Mouse (Mus musculus) 416B (cell line): ENCODE data around the gene Arfip1.
A peak's percentile ranks its signal among the peaks of the same experiment; 100 is the strongest.

Experiments
- DNase-seq: peaks from one replicate; pipeline ENCODE4 v3.0.0; 2011; ENCODE audit warnings: low read depth

Gene Arfip1

DNA sequence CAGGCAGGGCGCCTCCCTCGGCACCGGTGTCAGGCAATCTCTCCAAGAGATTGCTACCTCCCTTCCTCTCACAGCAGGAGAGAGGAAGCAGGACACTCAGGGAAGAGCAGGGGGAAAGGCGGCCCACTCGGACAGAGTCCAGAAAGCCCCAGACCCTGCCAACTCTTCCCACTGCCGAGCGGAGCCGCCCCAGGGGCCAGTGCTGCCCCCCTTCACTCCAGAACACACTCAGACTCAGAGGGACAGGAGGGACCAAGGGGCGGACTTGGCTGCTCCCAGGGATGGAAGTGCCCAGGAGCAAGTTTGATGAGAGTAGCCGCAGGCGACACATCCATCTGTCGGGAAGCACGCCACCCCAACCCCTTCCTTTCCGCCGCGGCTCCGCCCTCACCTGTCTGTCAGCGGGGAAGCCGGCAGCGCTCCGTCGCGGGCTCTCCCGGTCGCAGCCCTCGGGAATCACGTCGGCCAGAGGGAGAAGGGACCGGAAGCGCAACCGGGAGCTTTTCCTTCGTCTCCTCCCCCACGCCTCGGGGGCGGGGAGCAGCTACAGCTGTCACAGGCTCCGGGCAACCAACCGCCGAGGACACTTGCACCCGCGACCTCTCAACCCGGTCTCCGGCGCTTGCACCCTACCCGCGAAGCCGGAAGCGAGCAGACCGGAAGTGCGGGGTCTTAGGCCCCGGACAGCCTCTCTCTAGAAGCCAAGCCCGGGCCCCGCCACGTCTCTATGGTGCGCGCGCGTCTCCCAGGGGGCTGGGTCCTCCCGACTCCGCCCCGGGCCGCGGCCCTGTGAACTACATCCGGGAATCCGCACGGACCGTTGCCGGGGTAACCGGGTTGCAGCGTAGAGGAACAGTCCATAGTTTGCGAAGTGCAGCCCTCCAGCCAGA is at the start of gene Arfip1:
Gene Arfip1, minus strand, starts transcription at position 603 of the 890 bp plus-strand sequence.
- DNase-seq, result peak; percentile 92

DNA sequence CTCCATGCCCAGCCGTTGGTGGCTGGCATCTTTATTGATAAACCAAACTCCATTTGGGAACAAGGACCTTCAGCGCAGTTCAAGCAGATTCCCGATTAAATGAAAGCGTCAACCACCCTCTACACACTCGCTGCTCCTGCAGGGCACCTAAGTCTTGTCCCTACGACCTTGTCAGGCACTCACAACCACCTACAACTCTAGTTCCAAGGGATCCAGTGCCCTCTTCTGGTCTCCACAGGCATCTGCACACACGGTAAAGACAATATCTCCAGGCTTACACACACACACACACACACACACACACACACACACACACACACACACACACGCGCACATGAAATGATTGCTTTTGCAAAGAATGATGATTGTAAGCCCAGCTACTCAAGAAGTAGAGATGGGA is 49.2 kb upstream of the Arfip1 start:
- DNase-seq, result no peak

DNA sequence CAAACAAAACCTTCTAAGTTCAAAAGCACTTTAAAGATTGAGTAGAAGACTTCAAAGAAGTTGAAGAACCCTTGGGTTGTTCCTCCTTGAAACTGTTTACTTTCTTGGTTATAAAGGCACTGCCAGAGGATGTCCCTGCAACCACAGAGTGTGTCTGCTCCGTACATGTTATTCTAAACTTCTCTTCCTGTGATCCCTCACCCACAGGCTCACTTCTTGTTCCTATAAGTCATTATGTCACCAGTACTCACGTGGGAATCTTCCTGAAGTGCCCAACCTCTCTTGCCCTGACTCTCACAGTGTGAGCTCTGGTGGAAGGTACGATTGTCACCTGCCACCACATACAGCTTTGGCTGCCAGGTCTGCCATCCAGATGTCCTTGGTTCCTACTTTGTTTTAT is 39.6 kb upstream of the Arfip1 start:
- DNase-seq, result peak; percentile 68

DNA sequence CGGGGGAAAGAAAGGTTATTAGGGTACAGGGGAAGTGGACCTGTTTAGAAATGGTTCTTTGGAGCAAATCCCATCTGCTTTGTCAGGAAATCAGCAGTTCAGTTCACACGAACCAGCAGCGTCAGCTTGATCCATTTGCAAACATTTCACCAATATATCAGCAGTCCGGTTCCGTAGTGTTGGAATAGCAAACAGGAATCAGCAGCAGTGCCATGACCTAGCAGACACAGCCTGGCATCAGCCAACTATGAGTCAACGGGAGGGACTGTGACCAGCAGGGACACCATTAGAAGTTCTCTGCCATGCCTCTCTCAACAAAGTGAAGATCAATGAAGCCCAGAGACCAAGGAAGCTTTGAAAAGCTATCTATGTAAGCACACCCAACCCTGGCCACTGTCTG is 37.3 kb upstream of the Arfip1 start:
- DNase-seq, result no peak

DNA sequence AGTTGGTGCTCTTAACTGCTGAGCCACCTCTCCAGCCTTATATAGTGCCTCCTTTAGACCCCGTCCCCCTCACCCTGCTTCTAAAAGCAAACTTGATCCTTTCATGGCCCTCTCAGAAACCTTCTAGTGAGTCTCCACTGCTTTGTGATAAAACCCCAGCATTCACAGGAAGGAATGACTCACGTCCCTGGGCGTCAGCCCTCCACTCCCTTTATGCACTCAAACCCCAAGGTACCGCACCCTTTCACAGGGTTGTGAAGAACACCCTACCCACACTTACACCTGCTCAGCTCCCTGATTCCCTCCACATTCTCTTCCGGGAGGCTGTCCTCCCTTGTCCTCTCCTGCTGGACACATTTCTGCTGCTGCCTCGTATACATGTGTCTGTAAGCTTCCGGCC is 36.6 kb upstream of the Arfip1 start:
- peak; percentile 67 for DNase-seq

DNA sequence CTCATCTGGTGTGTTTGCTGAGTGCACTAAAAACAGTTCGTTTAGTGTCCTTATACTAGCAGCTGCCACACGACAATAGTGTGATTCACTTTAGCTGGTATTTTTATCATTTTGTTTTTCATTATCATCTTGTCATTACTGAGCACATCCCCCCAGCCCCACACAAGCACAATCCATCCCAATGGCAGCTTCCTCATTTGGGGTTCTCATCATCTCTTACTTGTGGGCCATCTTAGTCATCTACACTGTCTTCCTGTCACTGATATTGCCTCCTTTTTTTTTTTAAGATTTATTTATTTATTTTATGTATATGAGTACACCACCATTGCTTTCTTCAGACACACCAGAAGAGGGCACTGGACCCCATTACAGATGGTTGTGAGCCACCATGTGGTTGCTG is 36.2 kb upstream of the Arfip1 start:
- DNase-seq, result peak; percentile 51

GRCm38 (mm10) chr3:84615856-84616225 is 33.4 kb upstream of the Arfip1 start:
- no peak for DNase-seq

- peak; percentile 66 for DNase-seq
Measured at GRCm38 (mm10) chr3:84615050-84615855, 32.8 kb upstream of the Arfip1 start.

GRCm38 (mm10) chr3:84610183-84610710 is 27.8 kb upstream of the Arfip1 start:
- peak; percentile 34 for DNase-seq

GRCm38 (mm10) chr3:84603212-84603611 is 20.8 kb upstream of the Arfip1 start:
- DNase-seq, result no peak

DNA sequence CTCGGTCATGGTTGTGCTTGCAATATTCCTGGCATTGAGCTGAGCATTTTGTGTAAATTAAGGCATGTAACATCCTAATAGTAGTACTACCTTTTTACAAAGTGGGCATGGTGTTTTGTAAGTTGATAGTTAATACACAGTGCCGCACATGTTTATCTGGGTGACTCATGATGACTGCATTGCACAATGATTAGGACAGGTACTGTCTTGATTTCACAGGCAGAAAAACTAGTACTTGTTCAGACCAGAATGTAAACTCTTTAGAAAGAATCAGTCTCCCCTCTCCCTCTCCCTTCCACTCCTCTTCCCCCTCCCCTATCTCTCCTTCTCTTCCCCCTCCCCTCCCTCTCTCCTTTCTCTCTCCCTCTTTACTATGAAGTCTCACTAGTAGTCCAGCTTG is 20.3 kb upstream of the Arfip1 start:
- peak; percentile 62 for DNase-seq

GRCm38 (mm10) chr3:84601870-84602495 is 19.6 kb upstream of the Arfip1 start:
- peak; percentile 64 for DNase-seq

DNA sequence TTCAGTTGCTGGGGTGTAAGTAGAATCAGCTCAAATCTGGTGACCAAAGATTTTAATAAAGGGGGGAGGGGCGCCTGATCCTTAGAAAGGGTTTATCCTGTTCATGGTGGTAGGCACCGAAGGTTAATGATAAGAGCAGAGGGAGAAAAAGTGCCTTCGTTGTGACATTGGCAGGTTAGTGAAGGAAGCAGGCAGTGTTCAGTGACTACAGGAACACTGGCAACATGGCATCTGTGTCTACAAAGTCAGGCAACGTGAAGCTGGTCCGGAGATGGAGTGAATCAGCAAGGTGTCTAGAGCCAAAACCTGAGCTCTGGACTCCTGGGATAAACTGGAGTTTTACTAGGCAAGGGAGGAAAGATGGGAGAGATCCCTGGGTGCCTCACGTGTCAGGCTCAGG is 16.3 kb upstream of the Arfip1 start:
- no peak for DNase-seq

- peak; percentile 74 for DNase-seq
Measured at GRCm38 (mm10) chr3:84597996-84598734, 15.7 kb upstream of the Arfip1 start.

- DNase-seq, result no peak
Measured at GRCm38 (mm10) chr3:84595677-84596234, 13.3 kb upstream of the Arfip1 start.

DNA sequence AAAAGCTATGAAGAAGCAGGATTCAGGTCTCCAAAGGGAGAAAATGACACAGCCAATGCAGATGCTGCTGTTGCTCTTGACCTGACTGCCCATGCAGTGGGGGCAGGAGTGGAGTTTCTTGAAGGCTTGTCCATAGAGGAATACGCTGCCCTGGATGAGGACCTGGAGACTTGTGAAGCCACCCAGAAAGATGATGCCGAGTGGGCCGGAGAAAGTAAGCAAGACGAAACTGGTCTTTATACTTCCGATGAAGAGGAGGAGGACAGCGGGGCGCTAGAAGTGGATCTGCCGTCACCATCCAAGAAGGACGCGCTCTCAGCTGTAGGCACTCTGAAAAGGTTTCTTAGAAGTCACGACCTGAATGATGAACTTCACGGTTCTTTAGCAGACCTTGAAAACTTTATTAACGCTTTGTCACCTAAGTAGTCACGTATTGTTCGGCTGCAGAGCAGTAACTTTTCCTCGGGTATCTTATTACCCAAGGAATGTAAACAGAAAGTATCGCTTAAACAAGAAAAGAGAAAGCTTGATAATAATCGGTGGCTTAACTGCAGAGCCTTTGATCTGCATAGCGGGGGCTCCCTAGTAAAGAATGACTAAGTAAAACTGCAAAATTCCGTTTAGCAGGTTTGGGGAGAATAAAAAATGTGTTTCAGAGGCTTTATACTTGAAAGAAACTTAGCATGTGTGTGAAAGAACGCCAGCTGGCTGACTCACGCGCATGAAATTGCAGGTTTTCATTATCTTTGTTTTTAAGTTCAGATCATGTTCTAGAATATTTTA is 12.7 kb upstream of the Arfip1 start:
- no peak for DNase-seq

DNA sequence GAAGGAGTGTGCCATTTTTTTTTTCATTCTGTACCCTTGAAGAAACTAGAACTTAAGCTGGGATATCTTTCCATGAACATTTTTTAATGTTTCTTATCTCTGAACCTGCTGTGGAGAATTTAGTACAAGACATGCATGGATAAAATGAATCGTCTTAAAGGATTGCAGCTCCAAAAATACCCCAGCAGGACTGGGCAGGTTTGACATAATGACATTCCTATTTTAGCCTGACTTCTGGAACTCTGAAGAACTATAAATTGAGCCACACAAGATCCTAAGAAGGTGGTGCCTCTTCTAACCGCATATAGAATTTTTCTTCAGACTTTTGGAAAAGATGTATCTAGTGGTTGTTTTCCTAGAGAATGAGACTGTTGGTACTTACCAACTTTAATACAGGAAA is 10.8 kb upstream of the Arfip1 start, which contains the start of gene Tigd4:
Gene Tigd4, plus strand, starts transcription at position 301 of the 400 bp plus-strand sequence.
- no peak for DNase-seq

DNA sequence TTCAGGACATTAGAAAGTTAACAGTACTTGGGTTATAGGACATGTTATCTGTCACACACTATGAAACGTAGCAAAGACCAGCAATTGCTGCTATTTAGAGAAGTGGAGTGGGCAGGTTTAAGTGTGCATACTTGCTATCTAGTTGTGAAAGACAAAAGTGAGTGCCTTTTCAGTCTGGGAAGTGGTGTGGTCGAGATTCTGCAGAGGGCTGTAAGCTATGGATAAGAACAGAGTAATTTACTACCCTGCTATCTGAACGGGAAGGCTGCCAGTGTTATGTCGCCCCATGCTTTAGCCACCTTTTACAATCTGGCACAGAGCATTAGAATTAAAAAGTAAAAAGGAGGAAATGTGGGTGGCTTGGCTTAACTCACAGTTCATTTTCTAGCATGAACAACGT is 4.3 kb upstream of the Arfip1 start:
- no peak for DNase-seq

GRCm38 (mm10) chr3:84582913-84583276 is 470 bp upstream of the Arfip1 start:
- DNase-seq, result no peak

DNA sequence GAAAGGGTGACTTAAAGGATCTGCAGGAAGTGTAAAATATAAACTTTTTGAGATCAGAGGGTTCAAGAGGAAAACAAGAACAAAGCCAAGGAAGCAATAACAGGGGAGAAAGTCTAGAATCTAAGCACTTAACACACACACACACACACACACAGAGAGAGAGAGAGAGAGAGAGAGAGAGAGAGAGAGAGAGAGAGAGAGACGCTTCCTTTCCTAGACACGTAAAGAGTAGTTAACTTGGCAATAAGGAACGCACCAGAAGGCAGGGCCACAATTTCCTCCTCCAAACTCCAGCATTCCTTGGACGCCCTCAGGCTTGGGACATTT is 766 bp downstream of the Arfip1 start:
- peak; percentile 37 for DNase-seq

DNA sequence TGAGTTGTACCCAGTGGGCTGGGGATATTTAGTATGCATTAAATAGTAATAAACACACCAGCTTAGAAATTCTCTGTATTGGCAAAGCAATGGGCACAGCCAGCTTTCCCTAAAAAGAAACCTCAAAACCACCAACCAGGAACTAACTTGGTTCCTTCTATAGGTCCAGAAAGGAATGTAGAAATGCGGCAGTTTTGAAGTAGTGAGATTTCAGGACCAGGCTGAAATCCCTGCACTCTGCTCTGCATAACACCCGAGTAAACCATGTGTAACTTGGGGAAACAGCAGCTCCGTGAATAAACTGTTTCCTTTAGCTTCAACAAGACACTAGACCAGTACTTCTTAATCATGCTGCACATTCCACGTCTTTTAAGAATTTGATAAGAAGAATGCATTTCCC is 1.7 kb downstream of the Arfip1 start:
- no peak for DNase-seq
